Mouse (Mus musculus): ENCODE results near the gene Akap2. TPM values are rescaled to one million over a fixed set of nuclear protein-coding genes. Genes with fewer than 3 reads are reported as not detected.
"Not testable (repeated sequence)": the region's sequence is repeated elsewhere in the genome, so short reads cannot be mapped to it uniquely, and the experiment has no call there.

Akap2 gene
- polyA plus RNA-seq, 1 experiment from 2014 or later = 7.9 TPM

- Histone ChIP-seq H3K36me3 (ENCODE audit: poor library complexity, severe bottlenecking) (no peaks in the 10 kb centered on the region), H3K9me3 (replicated peaks) (no peaks in the 10 kb centered on the region), H3K27me3 (no peaks in the 10 kb centered on the region), H3K4me2 (no peak overlapping the region), H3K4me3 (no peak overlapping the region), H3K9ac (no peak overlapping the region), H3K27ac (no peak overlapping the region), H3K4me1 (0 out of 2 replicates have a peak, but pooled peaks cover 5% of the 10 kb centered on the region)
- WGBS = 12% methylated on average over 2 of the region's 2 CpGs
- peak; percentile 51; the same call in 1 of the 2 replicates for ATAC-seq
Observed at GRCm38 (mm10) chr4:57866088-57866487, 148.6 kb downstream of the Akap2 start.

DNA sequence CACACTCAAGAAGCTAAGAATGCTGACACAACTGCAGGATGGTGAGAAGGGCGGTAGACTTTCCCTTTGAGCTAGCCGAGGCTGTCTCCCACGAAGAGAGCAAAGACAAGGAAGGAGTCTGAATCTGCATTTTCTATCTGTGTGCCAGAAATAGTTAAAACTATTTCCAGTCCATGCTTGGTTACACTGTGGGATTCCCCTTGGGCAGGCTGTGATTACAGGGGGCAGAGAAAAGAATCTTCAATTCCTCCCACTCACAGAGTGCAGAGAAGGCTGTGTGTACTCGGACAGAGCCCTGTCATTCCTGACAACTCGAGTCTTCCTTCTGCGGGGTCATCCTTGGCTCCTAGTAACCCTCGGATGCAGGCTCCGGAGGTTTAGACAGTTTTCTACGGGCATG is 149.5 kb downstream of the Akap2 start:
- 64% methylated on average over 9 of the region's 9 CpGs for WGBS
- H3K4me2 ChIP-seq = no peak overlapping the region

DNA sequence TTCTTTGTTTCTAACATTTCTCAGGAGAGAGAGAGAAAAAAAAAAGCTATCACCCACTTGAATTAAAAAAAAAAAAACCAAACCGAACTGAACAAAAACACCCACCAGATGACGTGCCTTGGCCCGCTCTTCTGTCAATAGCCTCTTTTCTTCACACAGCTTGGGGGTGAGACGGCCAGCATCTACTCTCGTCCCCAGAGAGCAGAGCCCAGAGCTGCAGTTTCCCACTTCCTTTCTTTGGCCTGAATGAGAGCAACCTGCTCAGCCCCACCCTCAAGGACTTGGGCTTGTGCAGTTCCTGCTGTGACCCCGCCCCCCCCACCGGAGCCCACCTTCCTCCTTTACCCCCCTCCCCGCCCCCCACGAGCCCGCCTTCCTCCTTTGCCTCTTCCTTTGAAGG is 150.0 kb downstream of the Akap2 start:
- no peak overlapping the region for H3K9ac ChIP-seq
- no peaks in the 10 kb centered on the region for H3K27me3 ChIP-seq
- no peak overlapping the region for H3K4me3 ChIP-seq
- H3K4me1 ChIP-seq = 0 out of 2 replicates have a peak, but pooled peaks cover 5% of the 10 kb centered on the region
- 37% methylated on average over 10 of the region's 10 CpGs for WGBS
- H3K9me3 ChIP-seq (replicated peaks) = no peaks in the 10 kb centered on the region
- no peak for ATAC-seq
- H3K4me2 ChIP-seq = no peak overlapping the region
- H3K36me3 ChIP-seq (ENCODE audit: poor library complexity, severe bottlenecking) = no peaks in the 10 kb centered on the region
- no peak overlapping the region for H3K27ac ChIP-seq

More for the DNA sequence above, 149.5 kb downstream of the Akap2 start:
- Histone ChIP-seq H3K9me3 (replicated peaks) (no peaks in the 10 kb centered on the region), H3K36me3 (ENCODE audit: poor library complexity, severe bottlenecking) (no peaks in the 10 kb centered on the region), H3K4me1 (0 out of 2 replicates have a peak, but pooled peaks cover 5% of the 10 kb centered on the region), H3K9ac (no peak overlapping the region), H3K27me3 (no peaks in the 10 kb centered on the region), H3K4me3 (no peak overlapping the region), H3K27ac (no peak overlapping the region)
- ATAC-seq = no peak

GRCm38 (mm10) chr4:57879137-57879536 is 161.7 kb downstream of the Akap2 start:
- no peak overlapping the region for H3K4me2 ChIP-seq
- H3K36me3 ChIP-seq (ENCODE audit: poor library complexity, severe bottlenecking) = no peaks in the 10 kb centered on the region
- no peak for ATAC-seq
- no peak overlapping the region for H3K27ac ChIP-seq
- no peaks in the 10 kb centered on the region for H3K4me1 ChIP-seq
- no peaks in the 10 kb centered on the region for H3K9me3 ChIP-seq (replicated peaks)
- H3K4me3 ChIP-seq = no peak overlapping the region
- no peaks in the 10 kb centered on the region for H3K27me3 ChIP-seq
- H3K9ac ChIP-seq = no peak overlapping the region
- 91% methylated on average over 5 of the region's 5 CpGs for WGBS

DNA sequence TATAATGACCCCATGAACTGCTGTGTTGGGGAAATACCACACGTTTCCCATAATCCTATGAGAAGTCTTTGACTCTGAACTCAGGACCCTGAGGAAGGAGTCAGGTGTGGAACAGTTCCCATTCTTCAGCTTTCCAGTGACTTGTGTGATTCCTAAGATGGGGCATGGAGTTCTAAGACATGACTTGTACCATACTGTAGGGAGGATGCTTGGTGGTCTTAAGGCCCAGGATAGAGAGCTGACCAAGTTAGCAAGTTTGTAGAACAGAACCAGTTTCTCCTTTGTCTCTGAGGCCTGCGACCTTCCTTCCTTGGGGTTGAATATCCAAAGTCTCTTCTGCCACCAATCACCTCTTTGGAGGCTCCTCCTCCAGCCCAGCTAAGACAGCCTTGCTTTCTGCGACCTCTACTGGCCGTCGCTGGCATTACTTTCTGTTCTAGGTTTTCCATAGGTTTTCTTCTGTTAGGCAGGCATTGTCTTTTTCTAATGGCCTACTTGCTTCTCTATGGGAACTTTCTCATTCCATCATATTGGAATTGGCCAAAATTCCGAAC is 162.4 kb downstream of the Akap2 start:
- H3K9ac ChIP-seq = no peak overlapping the region
- no peaks in the 10 kb centered on the region for H3K9me3 ChIP-seq (replicated peaks)
- peak; percentile 68; the same call in 1 of the 2 replicates for ATAC-seq
- 12% methylated on average over 6 of the region's 6 CpGs for WGBS
- no peaks in the 10 kb centered on the region for H3K27me3 ChIP-seq
- no peak overlapping the region for H3K4me2 ChIP-seq
- H3K4me3 ChIP-seq = no peak overlapping the region
- no peaks in the 10 kb centered on the region for H3K36me3 ChIP-seq (ENCODE audit: poor library complexity, severe bottlenecking)
- no peak overlapping the region for H3K27ac ChIP-seq
- H3K4me1 ChIP-seq = 0 out of 2 replicates have a peak, but pooled peaks cover 3% of the 10 kb centered on the region

- no peaks in the 10 kb centered on the region for H3K27me3 ChIP-seq
- no peak overlapping the region for H3K4me3 ChIP-seq
- no peak overlapping the region for H3K4me2 ChIP-seq
- H3K4me1 ChIP-seq = peaks cover 12% of the 10 kb centered on the region
- 67% methylated on average over 7 of the region's 7 CpGs for WGBS
- H3K27ac ChIP-seq = no peak overlapping the region
- 0 out of 2 replicates have a peak, but pooled peaks have one; percentile 16 for ATAC-seq
- H3K9ac ChIP-seq = no peak overlapping the region
- no peaks in the 10 kb centered on the region for H3K36me3 ChIP-seq (ENCODE audit: poor library complexity, severe bottlenecking)
- no peaks in the 10 kb centered on the region for H3K9me3 ChIP-seq (replicated peaks)
Observed at GRCm38 (mm10) chr4:57883520-57884421, 166.3 kb downstream of the Akap2 start.

- Histone ChIP-seq H3K9me3 (replicated peaks) (no peaks in the 10 kb centered on the region), H3K4me1 (peaks cover 12% of the 10 kb centered on the region), H3K9ac (no peak overlapping the region), H3K4me3 (no peak overlapping the region), H3K4me2 (no peak overlapping the region), H3K27me3 (no peaks in the 10 kb centered on the region), H3K27ac (no peak overlapping the region), H3K36me3 (ENCODE audit: poor library complexity, severe bottlenecking) (no peaks in the 10 kb centered on the region)
- 90% methylated on average over 3 of the region's 3 CpGs for WGBS
- no peak for ATAC-seq
Observed at GRCm38 (mm10) chr4:57884511-57884910, 167.1 kb downstream of the Akap2 start.

DNA sequence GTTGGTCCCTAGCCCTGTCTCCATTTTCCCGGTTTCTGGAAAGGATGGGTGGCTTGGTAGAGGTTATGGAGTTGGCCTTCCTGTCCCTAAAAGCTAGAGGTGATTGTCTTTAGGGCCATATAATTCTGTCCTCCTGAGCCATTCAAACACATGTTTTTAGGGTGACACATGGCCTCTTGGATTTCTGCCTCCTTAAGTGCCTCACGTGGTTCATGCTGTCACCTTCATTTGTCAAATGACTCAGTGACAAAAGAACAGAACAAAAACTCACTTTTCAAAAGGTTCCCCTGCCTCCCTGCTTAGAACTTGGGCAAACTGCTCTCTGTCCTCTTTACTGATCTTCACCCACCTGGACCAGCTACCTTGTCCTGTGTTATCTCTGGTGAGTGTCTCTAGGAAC is 167.7 kb downstream of the Akap2 start:
- H3K9ac ChIP-seq = no peak overlapping the region
- no peak overlapping the region for H3K4me2 ChIP-seq
- WGBS = 61% methylated on average over 2 of the region's 2 CpGs
- H3K4me3 ChIP-seq = no peak overlapping the region
- no peak overlapping the region for H3K27ac ChIP-seq
- H3K9me3 ChIP-seq (replicated peaks) = no peaks in the 10 kb centered on the region
- no peaks in the 10 kb centered on the region for H3K27me3 ChIP-seq
- no peaks in the 10 kb centered on the region for H3K36me3 ChIP-seq (ENCODE audit: poor library complexity, severe bottlenecking)
- peaks cover 12% of the 10 kb centered on the region for H3K4me1 ChIP-seq
- ATAC-seq = no peak

DNA sequence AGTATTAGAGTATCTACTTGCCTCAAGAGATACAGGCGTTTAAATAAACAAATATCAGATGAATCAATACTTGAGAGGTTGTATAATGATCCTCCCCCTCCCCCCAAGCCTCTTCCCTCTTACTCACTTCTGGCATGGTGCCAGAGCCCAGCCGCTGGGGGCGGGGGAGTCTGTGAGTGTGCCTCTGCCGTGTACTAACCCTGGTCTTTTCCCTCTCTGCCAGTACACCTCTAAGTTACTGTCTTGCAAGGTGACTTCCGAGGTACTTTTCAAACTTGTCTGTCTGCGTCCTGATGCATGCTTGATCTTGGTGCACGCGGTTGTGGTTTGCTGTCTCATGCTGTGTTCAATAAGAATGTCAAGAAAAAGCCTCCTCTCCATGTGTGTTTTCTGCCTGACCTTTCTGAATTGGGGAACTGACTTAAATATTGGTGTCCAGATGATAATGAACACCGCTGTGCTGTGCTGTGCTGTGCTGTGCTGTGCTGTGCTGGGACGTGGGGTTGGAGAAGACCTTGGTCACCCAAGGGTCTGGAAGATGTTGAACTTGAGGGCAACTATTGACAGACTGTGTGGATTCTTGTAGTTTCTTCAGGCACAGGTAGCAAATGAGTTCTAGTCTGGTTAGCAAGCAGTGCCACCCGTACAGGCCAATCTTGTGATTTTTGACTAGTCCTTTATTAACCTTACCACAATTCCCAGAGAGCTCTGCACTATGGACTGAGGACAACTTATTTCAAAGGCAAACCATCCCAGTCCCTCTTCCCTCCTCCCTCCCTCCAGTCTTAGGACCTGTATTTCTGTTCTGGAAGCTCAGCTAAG is 168.8 kb downstream of the Akap2 start:
- peak; percentile 50; the same call in 1 of the 2 replicates for ATAC-seq
- H3K36me3 ChIP-seq (ENCODE audit: poor library complexity, severe bottlenecking) = no peaks in the 10 kb centered on the region
- no peak overlapping the region for H3K9ac ChIP-seq
- H3K4me2 ChIP-seq = no peak overlapping the region
- no peaks in the 10 kb centered on the region for H3K27me3 ChIP-seq
- H3K9me3 ChIP-seq (replicated peaks) = no peaks in the 10 kb centered on the region
- no peak overlapping the region for H3K27ac ChIP-seq
- H3K4me3 ChIP-seq = no peak overlapping the region
- WGBS = 53% methylated on average over 11 of the region's 11 CpGs
- peaks cover 12% of the 10 kb centered on the region for H3K4me1 ChIP-seq

GRCm38 (mm10) chr4:57886888-57887230 is 169.4 kb downstream of the Akap2 start:
- ATAC-seq = no peak
- H3K36me3 ChIP-seq (ENCODE audit: poor library complexity, severe bottlenecking) = no peaks in the 10 kb centered on the region
- 93% methylated on average over 3 of the region's 3 CpGs for WGBS
- H3K9me3 ChIP-seq (replicated peaks) = no peaks in the 10 kb centered on the region
- peaks cover 12% of the 10 kb centered on the region for H3K4me1 ChIP-seq
- H3K27me3 ChIP-seq = no peaks in the 10 kb centered on the region
- H3K9ac ChIP-seq = no peak overlapping the region
- no peak overlapping the region for H3K4me2 ChIP-seq
- no peak overlapping the region for H3K27ac ChIP-seq
- H3K4me3 ChIP-seq = no peak overlapping the region

- H3K9me3 ChIP-seq (replicated peaks) = no peaks in the 10 kb centered on the region
- H3K4me1 ChIP-seq = peaks cover 12% of the 10 kb centered on the region
- no peak overlapping the region for H3K27ac ChIP-seq
- ATAC-seq = no peak
- H3K27me3 ChIP-seq = no peaks in the 10 kb centered on the region
- 94% methylated on average over 2 of the region's 2 CpGs for WGBS
- H3K36me3 ChIP-seq (ENCODE audit: poor library complexity, severe bottlenecking) = no peaks in the 10 kb centered on the region
- H3K4me3 ChIP-seq = no peak overlapping the region
- H3K4me2 ChIP-seq = no peak overlapping the region
- no peak overlapping the region for H3K9ac ChIP-seq
Observed at GRCm38 (mm10) chr4:57888246-57888645, 170.8 kb downstream of the Akap2 start.

DNA sequence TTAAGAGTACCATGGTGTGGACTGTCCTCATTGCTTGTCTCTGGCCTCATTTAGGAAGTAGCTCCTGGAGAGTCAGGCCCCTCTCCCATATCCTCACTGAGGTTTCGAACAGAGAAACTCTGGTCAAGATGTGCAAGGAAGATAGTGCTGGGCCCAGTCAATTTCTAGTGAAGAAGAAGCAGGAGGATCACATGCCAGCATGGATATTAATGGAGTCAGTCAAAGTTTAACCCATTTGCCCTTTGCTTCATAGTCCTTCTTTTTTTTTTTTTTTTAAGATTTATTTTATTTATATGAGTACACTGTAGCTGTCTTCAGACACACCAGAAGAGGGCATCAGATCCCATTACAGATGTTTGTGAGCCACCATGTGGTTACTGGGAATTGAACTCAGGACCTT is 171.5 kb downstream of the Akap2 start:
- WGBS = 94% methylated on average over 1 of the region's 1 CpGs
- not testable (repeated sequence) for H3K4me2 ChIP-seq, H3K4me3 ChIP-seq

More for the DNA sequence above, 171.5 kb downstream of the Akap2 start:
- not testable (repeated sequence) for ATAC-seq; H3K36me3 ChIP-seq (ENCODE audit: poor library complexity, severe bottlenecking); H3K9ac ChIP-seq; H3K9me3 ChIP-seq (replicated peaks); H3K27me3 ChIP-seq; H3K27ac ChIP-seq
- H3K4me1 ChIP-seq = peaks cover 12% of the 10 kb centered on the region
